Mouse (Mus musculus): ENCODE measurements around the gene 1810062G17Rik. TPM values are rescaled to one million over a fixed set of nuclear protein-coding genes. Genes with fewer than 3 reads are reported as not detected.

Gene 1810062G17Rik
- total and polyA plus RNA-seq, 3 experiments = 1.0 to 2.3 TPM; not detected in 1

DNA sequence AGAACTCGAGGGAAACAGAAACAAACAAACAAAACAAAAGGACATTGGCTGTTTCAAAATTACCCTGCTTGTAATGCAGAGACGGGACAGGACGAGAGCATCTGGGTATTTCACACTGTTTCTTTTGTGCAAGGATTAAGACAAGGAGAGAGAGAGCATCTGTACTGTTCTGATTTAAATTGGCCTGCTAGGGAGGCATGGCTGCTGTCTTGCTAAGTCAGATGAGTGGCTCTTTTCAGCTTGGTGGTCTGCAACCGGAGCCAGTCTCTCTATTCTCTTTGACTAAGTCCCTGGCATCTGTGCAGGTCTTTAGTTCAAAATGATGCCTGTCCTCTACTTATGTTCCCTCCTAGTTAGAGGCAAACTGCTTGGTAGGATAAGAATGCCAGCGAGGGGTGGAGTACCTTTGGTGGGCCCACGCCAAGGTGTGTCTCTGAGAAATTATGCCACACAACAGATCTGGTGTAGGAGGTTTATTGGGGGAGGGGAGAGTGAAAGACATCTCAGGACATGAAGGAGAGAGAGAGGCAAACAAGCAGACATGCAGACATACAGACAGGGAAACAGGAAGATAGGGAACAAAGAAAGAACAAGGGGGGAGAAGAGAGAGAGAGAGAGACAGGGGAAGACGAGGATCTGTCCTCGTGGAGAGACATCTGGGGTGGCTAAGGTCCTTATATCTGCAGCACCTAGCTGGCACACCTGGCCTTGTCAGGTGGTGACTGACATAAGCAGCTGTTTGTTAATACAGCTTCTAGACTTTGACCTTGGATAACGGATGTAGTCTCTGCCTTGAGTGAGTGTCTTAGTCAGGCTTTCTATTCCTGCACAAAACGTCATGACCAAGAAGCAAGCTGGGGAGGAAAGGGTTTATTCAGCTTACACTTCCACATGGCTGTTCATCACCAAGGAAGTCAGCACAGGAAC lies 30.3 kb downstream of the 1810062G17Rik start:
- DNase-seq (ENCODE audit: low read depth, low spot score) = no peak
- Histone ChIP-seq H3K27me3 (ENCODE audit: control insufficient read depth in 1 of 2, insufficient read depth in 2 of 2, low read length in 2 of 2) (no peaks in the 10 kb centered on the region; a peak in 1 of 4 replicates), H3K9ac (ENCODE audit: control insufficient read depth, low read depth, low read length, poor library complexity, severe bottlenecking) (no peak overlapping the region), H3K4me3 (ENCODE audit: control insufficient read depth in 1 of 2, insufficient read depth in 1 of 2, low read depth in 2 of 2, low read length in 2 of 2) (no peak overlapping the region), H3K4me1 (ENCODE audit: control insufficient read depth in 1 of 2, insufficient read depth in 2 of 2, low read length in 2 of 2) (no peaks in the 10 kb centered on the region), H3K9me3 (replicated peaks; ENCODE audit: insufficient read depth, low read length) (no peaks in the 10 kb centered on the region), H3K27ac (ENCODE audit: control insufficient read depth, low read depth, low read length) (no peak overlapping the region), H3K79me2 (ENCODE audit: control insufficient read depth, insufficient read depth, low read length, poor library complexity) (no peaks in the 10 kb centered on the region), H3K36me3 (ENCODE audit: control insufficient read depth in 1 of 2, insufficient read depth in 2 of 2, low read length in 2 of 2) (no peaks in the 10 kb centered on the region)
- TF ChIP-seq TBP (IDR thresholded peaks at IDR 0.05; ENCODE audit: low read depth, low read length) (no peak), CTCF (IDR thresholded peaks at IDR 0.05 in 2 of 3, conservative IDR thresholded peaks at IDR 0.05 in 1 of 3; ENCODE audit: control insufficient read depth in 1 of 3, insufficient read depth in 1 of 3, low read depth in 2 of 3, low read length in 3 of 3, poor library complexity in 1 of 3, severe bottlenecking in 1 of 3) (no peak), ZKSCAN1 (IDR thresholded peaks at IDR 0.05; ENCODE audit: low read depth, low read length) (no peak), USF2 (IDR thresholded peaks at IDR 0.05; ENCODE audit: borderline replicate concordance in 1 of 2, insufficient read depth in 1 of 2, low read depth in 1 of 2, low read length in 2 of 2) (no peak)

DNA sequence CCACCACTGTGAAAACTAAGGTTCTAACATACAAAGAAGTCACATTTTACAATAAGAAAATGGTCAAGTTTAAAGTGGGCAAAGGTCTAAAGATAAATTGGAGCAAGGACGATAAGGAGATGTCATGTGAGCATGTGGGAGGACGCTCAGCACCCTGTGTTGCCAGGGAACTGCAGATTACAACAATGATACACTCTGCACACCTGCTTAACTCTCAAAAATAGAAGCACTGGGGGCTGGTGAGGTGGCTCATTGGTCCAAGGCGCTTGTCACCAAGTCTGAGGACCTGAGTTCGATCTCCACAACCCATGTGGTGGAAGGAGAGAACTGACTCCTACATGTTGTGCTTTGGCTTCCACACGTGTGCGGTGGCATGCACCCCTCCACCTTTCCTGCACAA lies 35.8 kb downstream of the 1810062G17Rik start:
- H3K27me3 ChIP-seq (ENCODE audit: control insufficient read depth in 1 of 2, insufficient read depth in 2 of 2, low read length in 2 of 2) = no peaks in the 10 kb centered on the region; a peak in 1 of 4 replicates
- H3K27ac ChIP-seq (ENCODE audit: control insufficient read depth, low read depth, low read length) = no peak overlapping the region
- H3K36me3 ChIP-seq (ENCODE audit: control insufficient read depth in 1 of 2, insufficient read depth in 2 of 2, low read length in 2 of 2) = no peaks in the 10 kb centered on the region
- DNase-seq (ENCODE audit: low read depth, low spot score) = no peak
- H3K9ac ChIP-seq (ENCODE audit: control insufficient read depth, low read depth, low read length, poor library complexity, severe bottlenecking) = no peak overlapping the region
- H3K4me1 ChIP-seq (ENCODE audit: control insufficient read depth in 1 of 2, insufficient read depth in 2 of 2, low read length in 2 of 2) = no peaks in the 10 kb centered on the region
- H3K9me3 ChIP-seq (replicated peaks; ENCODE audit: insufficient read depth, low read length) = no peaks in the 10 kb centered on the region
- no peak overlapping the region for H3K4me3 ChIP-seq (ENCODE audit: control insufficient read depth in 1 of 2, insufficient read depth in 1 of 2, low read depth in 2 of 2, low read length in 2 of 2)
- H3K79me2 ChIP-seq (ENCODE audit: control insufficient read depth, insufficient read depth, low read length, poor library complexity) = no peaks in the 10 kb centered on the region
- TF ChIP-seq TCF12 (IDR thresholded peaks at IDR 0.05; ENCODE audit: low read depth, low read length) (no peak), SIN3A (IDR thresholded peaks at IDR 0.05; ENCODE audit: low read length) (no peak), EP300 (IDR thresholded peaks at IDR 0.05; ENCODE audit: low read depth in 1 of 2, low read length in 2 of 2) (no peak), MAFK (IDR thresholded peaks at IDR 0.05; ENCODE audit: borderline replicate concordance, low read depth, low read length) (no peak), GATA1 (IDR thresholded peaks at IDR 0.05; ENCODE audit: low read depth, low read length) (no peak), NELFE (IDR thresholded peaks at IDR 0.05; ENCODE audit: low read depth, low read length) (no peak), NRF1 (IDR thresholded peaks at IDR 0.05; ENCODE audit: insufficient read depth, low read depth, low read length, poor library complexity, severe bottlenecking) (no peak), POLR2AphosphoS2 (IDR thresholded peaks at IDR 0.05; ENCODE audit: low read length) (no peak), CHD1 (IDR thresholded peaks at IDR 0.05; ENCODE audit: low read depth, low read length) (no peak), MEF2A (IDR thresholded peaks at IDR 0.05; ENCODE audit: extremely low read depth, insufficient replicate concordance, low read depth, low read length, poor library complexity, severe bottlenecking) (no peak), MYB (IDR thresholded peaks at IDR 0.05; ENCODE audit: low read depth, low read length) (no peak), ZMIZ1 (IDR thresholded peaks at IDR 0.05; ENCODE audit: low read depth, low read length) (no peak), RCOR1 (IDR thresholded peaks at IDR 0.05; ENCODE audit: low read depth, low read length) (no peak), ELF1 (IDR thresholded peaks at IDR 0.05; ENCODE audit: low read depth, low read length) (no peak)

Data from MEL (cell line).